Mouse (Mus musculus): Measurements from ENCODE around the gene Rack1. TPM values are rescaled to one million over a fixed set of nuclear protein-coding genes. Genes with fewer than 3 reads are reported as not detected.
"Not testable (repeated sequence)": the region's sequence is repeated elsewhere in the genome, so short reads cannot be mapped to it uniquely, and the experiment has no call there.

The Rack1 gene
- polyA plus RNA-seq, 1 experiment from 2014 or later, result 768 TPM

GRCm38 (mm10) chr11:48837310-48838180 is 37.4 kb downstream of the Rack1 start:
- WGBS (ENCODE audit: insufficient replicate concordance), result 2% methylated on average over 77 of the region's 77 CpGs
- Histone ChIP-seq H3K27ac (no peak overlapping the region), H3K4me3 (peak overlapping the region; percentile 73), H3K4me1 (peaks cover 38% of the 10 kb centered on the region), H3K9ac (peak overlapping the region; percentile 74), H3K36me3 (no peaks in the 10 kb centered on the region), H3K9me3 (replicated peaks) (no peaks in the 10 kb centered on the region), H3K4me2 (peak overlapping the region; percentile 98), H3K27me3 (replicated peaks) (peaks cover 33% of the 10 kb centered on the region)
- ATAC-seq, result no peak

- 2% methylated on average over 16 of the region's 16 CpGs for WGBS (ENCODE audit: insufficient replicate concordance)
These were observed 38.2 kb downstream of the Rack1 start for GRCm38 (mm10) chr11:48838181-48838797.

GRCm38 (mm10) chr11:48838879-48839680 is 38.9 kb downstream of the Rack1 start:
- H3K9ac ChIP-seq, result no peak overlapping the region
- WGBS (ENCODE audit: insufficient replicate concordance), result 65% methylated on average over 10 of the region's 10 CpGs
- H3K4me2 ChIP-seq, result peak overlapping the region; percentile 98
- H3K36me3 ChIP-seq, result no peaks in the 10 kb centered on the region
- no peak overlapping the region for H3K4me3 ChIP-seq
- ATAC-seq, result no peak
- H3K9me3 ChIP-seq (replicated peaks), result no peaks in the 10 kb centered on the region
- H3K27me3 ChIP-seq (replicated peaks), result peaks cover 33% of the 10 kb centered on the region
- peaks cover 31% of the 10 kb centered on the region for H3K4me1 ChIP-seq
- H3K27ac ChIP-seq, result no peak overlapping the region

More at GRCm38 (mm10) chr11:48838181-48838797, 38.2 kb downstream of the Rack1 start:
- Histone ChIP-seq H3K4me1 (peaks cover 32% of the 10 kb centered on the region), H3K27me3 (replicated peaks) (peaks cover 33% of the 10 kb centered on the region), H3K9ac (peak overlapping the region; percentile 74), H3K4me2 (peak overlapping the region; percentile 98), H3K4me3 (peak overlapping the region; percentile 73), H3K36me3 (no peaks in the 10 kb centered on the region), H3K27ac (no peak overlapping the region), H3K9me3 (replicated peaks) (no peaks in the 10 kb centered on the region)
- ATAC-seq, result no peak

- H3K9ac ChIP-seq, result no peak overlapping the region
- no peak overlapping the region for H3K4me2 ChIP-seq
- H3K36me3 ChIP-seq, result no peaks in the 10 kb centered on the region
- H3K27me3 ChIP-seq (replicated peaks), result peaks cover 35% of the 10 kb centered on the region
- H3K4me1 ChIP-seq, result peaks cover 22% of the 10 kb centered on the region
- H3K27ac ChIP-seq, result no peak overlapping the region
- ATAC-seq, result no peak
- no peaks in the 10 kb centered on the region for H3K9me3 ChIP-seq (replicated peaks)
- H3K4me3 ChIP-seq, result no peak overlapping the region
These were observed 40.7 kb downstream of the Rack1 start for GRCm38 (mm10) chr11:48840805-48841204.

GRCm38 (mm10) chr11:48841213-48841612 is 41.1 kb downstream of the Rack1 start:
- Histone ChIP-seq H3K4me2 (no peak overlapping the region), H3K4me1 (peaks cover 22% of the 10 kb centered on the region), H3K9ac (no peak overlapping the region), H3K27me3 (replicated peaks) (peaks cover 32% of the 10 kb centered on the region), H3K27ac (no peak overlapping the region), H3K36me3 (no peaks in the 10 kb centered on the region), H3K4me3 (no peak overlapping the region), H3K9me3 (replicated peaks) (no peaks in the 10 kb centered on the region)
- 70% methylated on average over 5 of the region's 5 CpGs for WGBS (ENCODE audit: insufficient replicate concordance)
- ATAC-seq, result no peak

- no peak overlapping the region for H3K4me3 ChIP-seq
- H3K4me1 ChIP-seq, result peaks cover 14% of the 10 kb centered on the region
- H3K27me3 ChIP-seq (replicated peaks), result peaks cover 20% of the 10 kb centered on the region
- H3K36me3 ChIP-seq, result no peaks in the 10 kb centered on the region
- H3K27ac ChIP-seq, result no peak overlapping the region
- H3K4me2 ChIP-seq, result no peak overlapping the region
- 72% methylated on average over 4 of the region's 4 CpGs for WGBS (ENCODE audit: insufficient replicate concordance)
- H3K9me3 ChIP-seq (replicated peaks), result no peaks in the 10 kb centered on the region
- no peak for ATAC-seq
- no peak overlapping the region for H3K9ac ChIP-seq
These were observed 42.3 kb downstream of the Rack1 start for GRCm38 (mm10) chr11:48842378-48842792.

- no peak for ATAC-seq
- no peak overlapping the region for H3K4me3 ChIP-seq
- no peaks in the 10 kb centered on the region for H3K9me3 ChIP-seq (replicated peaks)
- H3K27ac ChIP-seq, result no peak overlapping the region
- H3K27me3 ChIP-seq (replicated peaks), result peaks cover 20% of the 10 kb centered on the region
- no peak overlapping the region for H3K4me2 ChIP-seq
- no peaks in the 10 kb centered on the region for H3K36me3 ChIP-seq
- H3K9ac ChIP-seq, result no peak overlapping the region
- peaks cover 6% of the 10 kb centered on the region for H3K4me1 ChIP-seq
- WGBS (ENCODE audit: insufficient replicate concordance), result 73% methylated on average over 11 of the region's 11 CpGs
These were observed 43.1 kb downstream of the Rack1 start for GRCm38 (mm10) chr11:48843202-48843601.

- no peaks in the 10 kb centered on the region for H3K4me1 ChIP-seq
- H3K27me3 ChIP-seq (replicated peaks), result peaks cover 23% of the 10 kb centered on the region
- H3K27ac ChIP-seq, result no peak overlapping the region
- no peak for ATAC-seq
- WGBS (ENCODE audit: insufficient replicate concordance), result 63% methylated on average over 6 of the region's 6 CpGs
- H3K4me2 ChIP-seq, result no peak overlapping the region
- H3K9ac ChIP-seq, result no peak overlapping the region
- H3K36me3 ChIP-seq, result no peaks in the 10 kb centered on the region
- no peak overlapping the region for H3K4me3 ChIP-seq
- no peaks in the 10 kb centered on the region for H3K9me3 ChIP-seq (replicated peaks)
These were observed 44.2 kb downstream of the Rack1 start for GRCm38 (mm10) chr11:48844309-48844708.

GRCm38 (mm10) chr11:48845244-48845815 is 45.2 kb downstream of the Rack1 start:
- Histone ChIP-seq H3K9ac (no peak overlapping the region), H3K27me3 (replicated peaks) (peaks cover 34% of the 10 kb centered on the region), H3K27ac (no peak overlapping the region), H3K4me3 (no peak overlapping the region), H3K9me3 (replicated peaks) (no peaks in the 10 kb centered on the region), H3K36me3 (no peaks in the 10 kb centered on the region), H3K4me2 (no peak overlapping the region), H3K4me1 (peaks cover 3% of the 10 kb centered on the region; the same call in 1 of the 2 replicates)
- no peak for ATAC-seq
- 38% methylated on average over 13 of the region's 13 CpGs for WGBS (ENCODE audit: insufficient replicate concordance)

GRCm38 (mm10) chr11:48846362-48846761 is 46.2 kb downstream of the Rack1 start:
- H3K4me3 ChIP-seq, ATAC-seq: not testable (repeated sequence)
- WGBS (ENCODE audit: insufficient replicate concordance), result 63% methylated on average over 2 of the region's 2 CpGs

GRCm38 (mm10) chr11:48846881-48847280 is 46.7 kb downstream of the Rack1 start:
- ATAC-seq, result no peak
- Histone ChIP-seq H3K27me3 (replicated peaks) (peaks cover 38% of the 10 kb centered on the region), H3K4me3 (no peak overlapping the region), H3K4me1 (peaks cover 3% of the 10 kb centered on the region; the same call in 1 of the 2 replicates), H3K27ac (no peak overlapping the region), H3K9me3 (replicated peaks) (no peaks in the 10 kb centered on the region), H3K36me3 (no peaks in the 10 kb centered on the region), H3K4me2 (no peak overlapping the region), H3K9ac (no peak overlapping the region)
- 50% methylated on average over 5 of the region's 5 CpGs for WGBS (ENCODE audit: insufficient replicate concordance)

More at GRCm38 (mm10) chr11:48846362-48846761, 46.2 kb downstream of the Rack1 start:
- peaks cover 38% of the 10 kb centered on the region for H3K27me3 ChIP-seq (replicated peaks)
- not testable (repeated sequence) for H3K9me3 ChIP-seq (replicated peaks); H3K9ac ChIP-seq; H3K36me3 ChIP-seq; H3K27ac ChIP-seq; H3K4me2 ChIP-seq; H3K4me1 ChIP-seq
